8 mouse cellular contexts compared by ENCODE assay signal in the genomic region with DNA sequence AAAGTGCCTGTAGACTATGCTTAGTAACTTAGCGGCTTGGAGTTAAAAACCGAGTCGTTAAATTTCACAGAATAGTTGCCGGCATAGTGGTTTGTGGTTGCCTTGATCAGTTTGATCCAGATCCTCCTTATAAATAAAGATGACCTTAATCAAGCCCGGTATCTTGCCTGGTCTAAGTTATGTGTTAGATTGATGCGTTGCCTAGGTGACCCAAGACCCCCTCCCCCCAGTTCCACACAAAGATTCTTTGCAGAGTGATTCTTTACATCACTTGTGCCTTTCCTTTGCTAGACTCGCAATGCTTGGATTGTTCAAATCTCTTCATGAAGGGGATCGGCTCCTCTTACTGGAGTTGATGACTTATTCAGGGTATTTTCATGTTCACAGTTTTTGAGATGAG. TPM values are rescaled to one million over a fixed set of nuclear protein-coding genes. Genes with fewer than 3 reads are reported as not detected.
DNase-seq lines count a peak whose midpoint lies in the region; ATAC-seq and TF ChIP-seq lines count a peak whose summit lies in the region.

No protein-coding gene starts in this region.

- no peaks in the 10 kb centered on the region for H3K27me3 ChIP-seq in kidney, embryonic 15.5 days
- no peaks in the 10 kb centered on the region; a peak in 1 of 4 replicates for H3K27me3 ChIP-seq in MEL (ENCODE audit: control insufficient read depth in 1 of 2, insufficient read depth in 2 of 2, low read length in 2 of 2)
- H3K27me3 ChIP-seq in embryonic facial prominence, embryonic 15.5 days = no peaks in the 10 kb centered on the region
- H3K27me3 ChIP-seq in limb, embryonic 14.5 days (ENCODE audit: control insufficient read depth, insufficient read depth, low read length) = no peaks in the 10 kb centered on the region

- H3K4me1 ChIP-seq in kidney, embryonic 15.5 days = peaks cover 13% of the 10 kb centered on the region
- peaks cover 0 to 3% of the 10 kb centered on the region in 2 experiments; a peak in 2 of 4 replicates for H3K4me1 ChIP-seq in MEL (ENCODE audit: control insufficient read depth in 1 of 2, insufficient read depth in 2 of 2, low read length in 2 of 2)
- H3K4me1 ChIP-seq in embryonic facial prominence, embryonic 15.5 days = peaks cover 9% of the 10 kb centered on the region; the same call in 1 of the 2 replicates
- peaks cover 9% of the 10 kb centered on the region for H3K4me1 ChIP-seq in limb, embryonic 14.5 days (ENCODE audit: control insufficient read depth, insufficient read depth, low read length)

- no peak for DNase-seq in kidney, adult 9 months
- peak; percentile 34 for DNase-seq in MEL (ENCODE audit: low read depth, low spot score)
- DNase-seq in limb, embryonic 14.5 days (ENCODE audit: low spot score) = peak; percentile 56
- DNase-seq in retina, postnatal 7 days (ENCODE audit: low read depth, low spot score) = peak; percentile 8
- no peak for DNase-seq in adrenal gland, postnatal 14 days
- no peak for DNase-seq in ovary, adult 18-20 months (ENCODE audit: low spot score)

- 1% methylated on average over 8 of the region's 8 CpGs for WGBS in kidney, embryonic 15.5 days
- 1% methylated on average over 8 of the region's 8 CpGs for WGBS in embryonic facial prominence, embryonic 15.5 days
- WGBS in limb, embryonic 14.5 days = 2% methylated on average over 8 of the region's 8 CpGs

- peak overlapping the region; percentile 97 for H3K9ac ChIP-seq in kidney, embryonic 15.5 days
- H3K9ac ChIP-seq in MEL (ENCODE audit: control insufficient read depth, low read depth, low read length, poor library complexity, severe bottlenecking) = peak overlapping the region; percentile 84
- H3K9ac ChIP-seq in embryonic facial prominence, embryonic 15.5 days = peak overlapping the region; percentile 97; the same call in 1 of the 2 replicates
- H3K9ac ChIP-seq in limb, embryonic 14.5 days (ENCODE audit: low read depth, low read length, severe bottlenecking) = peak overlapping the region; percentile 97

- H3K9me3 ChIP-seq in kidney, embryonic 15.5 days (replicated peaks) = no peaks in the 10 kb centered on the region
- H3K9me3 ChIP-seq in MEL (replicated peaks; ENCODE audit: insufficient read depth, low read length) = no peaks in the 10 kb centered on the region
- no peaks in the 10 kb centered on the region for H3K9me3 ChIP-seq in embryonic facial prominence, embryonic 15.5 days (replicated peaks)
- H3K9me3 ChIP-seq in limb, embryonic 14.5 days (ENCODE audit: control insufficient read depth, low read length) = no peaks in the 10 kb centered on the region

- no peak for ATAC-seq in kidney, embryonic 15.5 days (replicated peaks; ENCODE audit: low FRiP score)
- no peak for ATAC-seq in embryonic facial prominence, embryonic 15.5 days (ENCODE audit: insufficient number of reproducible peaks, low FRiP score, low TSS enrichment, low read depth)
- no peak for ATAC-seq in limb, embryonic 14.5 days (ENCODE audit: low FRiP score, low read depth)

- TF ChIP-seq RAD21 in MEL (IDR thresholded peaks at IDR 0.05; ENCODE audit: low read depth, low read length) = no peak

- no peaks in the 10 kb centered on the region for H3K36me3 ChIP-seq in kidney, embryonic 15.5 days
- H3K36me3 ChIP-seq in MEL (ENCODE audit: control insufficient read depth in 1 of 2, insufficient read depth in 2 of 2, low read length in 2 of 2) = peaks cover 0 to 10% of the 10 kb centered on the region in 2 experiments; a peak in 2 of 4 replicates
- no peaks in the 10 kb centered on the region for H3K36me3 ChIP-seq in embryonic facial prominence, embryonic 15.5 days
- H3K36me3 ChIP-seq in limb, embryonic 14.5 days (ENCODE audit: control insufficient read depth, insufficient read depth, low read length) = no peaks in the 10 kb centered on the region

- H3K27ac ChIP-seq in kidney, embryonic 15.5 days = 0 out of 2 replicates have a peak overlapping the region, but pooled peaks have one; percentile 97
- H3K27ac ChIP-seq in MEL (ENCODE audit: control insufficient read depth, low read depth, low read length) = no peak overlapping the region
- H3K27ac ChIP-seq in embryonic facial prominence, embryonic 15.5 days (replicated peaks) = no peak overlapping the region
- H3K27ac ChIP-seq in limb, embryonic 14.5 days (replicated peaks; ENCODE audit: low read depth, low read length) = peak overlapping the region; percentile 98; the same call in 1 of the 2 replicates

- H3K4me3 ChIP-seq in kidney, embryonic 15.5 days (replicated peaks) = peak overlapping the region; percentile 91
- H3K4me3 ChIP-seq in MEL (ENCODE audit: control insufficient read depth in 1 of 2, insufficient read depth in 1 of 2, low read depth in 2 of 2, low read length in 2 of 2) = peak overlapping the region; percentile 89 to 91
- H3K4me3 ChIP-seq in embryonic facial prominence, embryonic 15.5 days (replicated peaks) = peak overlapping the region; percentile 89
- peak overlapping the region; percentile 88 for H3K4me3 ChIP-seq in limb, embryonic 14.5 days (replicated peaks; ENCODE audit: low read length)

- TF ChIP-seq EP300 in MEL (IDR thresholded peaks at IDR 0.05; ENCODE audit: low read depth in 1 of 2, low read length in 2 of 2) = no peak

- TF ChIP-seq POLR2A in MEL (IDR thresholded peaks at IDR 0.05; ENCODE audit: control insufficient read depth in 1 of 2, insufficient read depth in 1 of 2, low read depth in 1 of 2, low read length in 2 of 2, poor library complexity in 1 of 2) = no peak
- no peak for TF ChIP-seq POLR2A in limb, embryonic 14.5 days (IDR thresholded peaks at IDR 0.05; ENCODE audit: borderline replicate concordance, extremely low read depth, insufficient read depth, insufficient read length)

- peak overlapping the region; percentile 70 for H3K4me2 ChIP-seq in kidney, embryonic 15.5 days
- peak overlapping the region; percentile 52 for H3K4me2 ChIP-seq in embryonic facial prominence, embryonic 15.5 days (replicated peaks)
- H3K4me2 ChIP-seq in limb, embryonic 14.5 days (replicated peaks; ENCODE audit: low read depth, low read length, severe bottlenecking) = peak overlapping the region; percentile 61

- no peak for TF ChIP-seq CTCF in MEL (IDR thresholded peaks at IDR 0.05 in 2 of 3, conservative IDR thresholded peaks at IDR 0.05 in 1 of 3; ENCODE audit: control insufficient read depth in 1 of 3, insufficient read depth in 1 of 3, low read depth in 2 of 3, low read length in 3 of 3, poor library complexity in 1 of 3, severe bottlenecking in 1 of 3)

- peaks cover 5% of the 10 kb centered on the region for H3K79me2 ChIP-seq in MEL (ENCODE audit: control insufficient read depth, insufficient read depth, low read length, poor library complexity)

TF ChIP-seq in MEL, 35 proteins besides CTCF, POLR2A, EP300 and RAD21:
- TF ChIP-seq ELF1 (IDR thresholded peaks at IDR 0.05; ENCODE audit: low read depth, low read length) (no peak), BHLHE40 (IDR thresholded peaks at IDR 0.05; ENCODE audit: borderline replicate concordance, low read depth, low read length) (no peak), MXI1 (IDR thresholded peaks at IDR 0.05; ENCODE audit: low read depth, low read length) (0 out of 2 replicates have a peak, but pooled peaks have one; percentile 7), MAZ (IDR thresholded peaks at IDR 0.05; ENCODE audit: low read depth, low read length) (no peak), TBP (IDR thresholded peaks at IDR 0.05; ENCODE audit: low read depth, low read length) (no peak)
TF ChIP-seq in MEL: peak in this region for 1.

RNA-seq across cellular contexts. Expression of a gene that starts 1.0 kb away (rescaled TPM):
- polyA plus RNA-seq in kidney, embryonic 15.5 days (2015; fragmentation: Nextera tagmentation; extraction: Ambion mirVana) = 29.2 and 31.8 TPM in 2 replicates
- total RNA-seq in MEL (2012; rRNA removed) = 4.5 and 6.1 TPM in 2 replicates
- polyA plus RNA-seq in MEL (2012; ENCODE audit: insufficient read depth in 1 of 2, insufficient read length in 2 of 2, low read depth in 1 of 2, low replicate concordance in 2 of 2, missing spikeins in 1 of 2) = 1 to 10 TPM in 1 of 2 experiments, not detected in 1; 6.1 TPM
- polyA plus RNA-seq in embryonic facial prominence, embryonic 15.5 days (2015; fragmentation: Nextera tagmentation; extraction: Ambion mirVana) = 27.6 and 28.8 TPM in 2 replicates
- 22.0 and 23.4 TPM in 2 replicates for polyA plus RNA-seq in limb, embryonic 14.5 days (2012; rRNA removed)
- polyA plus RNA-seq in limb, embryonic 14.5 days (2014; fragmentation: Nextera tagmentation; extraction: Ambion mirVana) = 29.8 and 31.0 TPM in 2 replicates
- 15.4 and 16.1 TPM in 2 replicates for total RNA-seq in adrenal gland, postnatal 14 days (2021)

RNA-seq across cellular contexts. Expression of a gene that starts 45.1 kb away (rescaled TPM):
- polyA plus RNA-seq in kidney, embryonic 15.5 days (2015; fragmentation: Nextera tagmentation; extraction: Ambion mirVana) = 149 and 151 TPM in 2 replicates
- 35.4 and 38.3 TPM in 2 replicates for total RNA-seq in MEL (2012; rRNA removed)
- 10 to 100 TPM in 1 of 2 experiments, not detected in 1; 42.8 TPM for polyA plus RNA-seq in MEL (2012; ENCODE audit: insufficient read depth in 1 of 2, insufficient read length in 2 of 2, low read depth in 1 of 2, low replicate concordance in 2 of 2, missing spikeins in 1 of 2)
- 133 and 134 TPM in 2 replicates for polyA plus RNA-seq in embryonic facial prominence, embryonic 15.5 days (2015; fragmentation: Nextera tagmentation; extraction: Ambion mirVana)
- 113 and 114 TPM in 2 replicates for polyA plus RNA-seq in limb, embryonic 14.5 days (2012; rRNA removed)
- 160 and 170 TPM in 2 replicates for polyA plus RNA-seq in limb, embryonic 14.5 days (2014; fragmentation: Nextera tagmentation; extraction: Ambion mirVana)
- total RNA-seq in adrenal gland, postnatal 14 days (2021) = 265 and 276 TPM in 2 replicates

Comparison
In these comparisons a context has a peak if more than half of its experiments do, and no peak if none do; other contexts are left out.
1. H3K27ac ChIP-seq: peak in kidney, embryonic 15.5 days (single experiment) and limb, embryonic 14.5 days (single experiment); none in MEL (single experiment) and embryonic facial prominence, embryonic 15.5 days (single experiment).
2. DNase-seq: peak in MEL (single experiment), limb, embryonic 14.5 days (single experiment) and retina, postnatal 7 days (single experiment); none in kidney, adult 9 months (single experiment), adrenal gland, postnatal 14 days (single experiment) and ovary, adult 18-20 months (single experiment).
3. Peak in every context shown above with its lines, with median percentiles within 50 percentile points of each other: H3K4me2 ChIP-seq, H3K4me3 ChIP-seq and H3K9ac ChIP-seq.